Mouse (Mus musculus): Measurements from ENCODE around the gene Stx11. TPM values are rescaled to one million over a fixed set of nuclear protein-coding genes. Genes with fewer than 3 reads are reported as not detected.
"Not testable (repeated sequence)": the region's sequence is repeated elsewhere in the genome, so short reads cannot be mapped to it uniquely, and the experiment has no call there.

The Stx11 gene
- polyA plus RNA-seq, 1 experiment, result 14.6 TPM

GRCm38 (mm10) chr10:12962238-12962637, 1.9 kb downstream of the Stx11 start:
- DNase-seq (ENCODE audit: low read depth in 1 of 2, low spot score in 2 of 2), result no peak
- Histone ChIP-seq H3K27ac (ENCODE audit: insufficient read depth, low read length) (no peak overlapping the region), H3K27me3 (ENCODE audit: control insufficient read depth, insufficient read depth, low read length) (no peaks in the 10 kb centered on the region), H3K4me1 (ENCODE audit: control insufficient read depth, insufficient read depth, insufficient read length) (0 out of 2 replicates have a peak, but pooled peaks cover 2% of the 10 kb centered on the region), H3K4me3 (ENCODE audit: extremely low read depth, insufficient read depth, insufficient read length) (no peak overlapping the region), H3K36me3 (ENCODE audit: control insufficient read depth, insufficient read depth, low read length) (no peaks in the 10 kb centered on the region)
- TF ChIP-seq CTCF (IDR thresholded peaks at IDR 0.05; ENCODE audit: extremely low read depth, insufficient read depth, insufficient read length, insufficient replicate concordance), result no peak
- no peak for TF ChIP-seq POLR2A (IDR thresholded peaks at IDR 0.05; ENCODE audit: low read depth, low read length)

GRCm38 (mm10) chr10:12961546-12961945, 2.6 kb downstream of the Stx11 start:
- Histone ChIP-seq H3K27ac (ENCODE audit: insufficient read depth, low read length) (no peak overlapping the region), H3K4me3 (ENCODE audit: extremely low read depth, insufficient read depth, insufficient read length) (no peak overlapping the region), H3K4me1 (ENCODE audit: control insufficient read depth, insufficient read depth, insufficient read length) (0 out of 2 replicates have a peak, but pooled peaks cover 2% of the 10 kb centered on the region), H3K36me3 (ENCODE audit: control insufficient read depth, insufficient read depth, low read length) (no peaks in the 10 kb centered on the region), H3K27me3 (ENCODE audit: control insufficient read depth, insufficient read depth, low read length) (no peaks in the 10 kb centered on the region)
- TF ChIP-seq POLR2A (IDR thresholded peaks at IDR 0.05; ENCODE audit: low read depth, low read length) (no peak), CTCF (IDR thresholded peaks at IDR 0.05; ENCODE audit: extremely low read depth, insufficient read depth, insufficient read length, insufficient replicate concordance) (no peak)
- no peak for DNase-seq (ENCODE audit: low read depth in 1 of 2, low spot score in 2 of 2)
- WGBS, result 76% methylated on average over 8 of the region's 8 CpGs

GRCm38 (mm10) chr10:12957271-12957670, 6.8 kb downstream of the Stx11 start:
- 49% methylated on average over 4 of the region's 4 CpGs for WGBS
- no peak for TF ChIP-seq CTCF (IDR thresholded peaks at IDR 0.05; ENCODE audit: extremely low read depth, insufficient read depth, insufficient read length, insufficient replicate concordance)
- no peak for TF ChIP-seq POLR2A (IDR thresholded peaks at IDR 0.05; ENCODE audit: low read depth, low read length)

GRCm38 (mm10) chr10:12955831-12956230, 8.3 kb downstream of the Stx11 start:
- no peak for DNase-seq (ENCODE audit: low read depth in 1 of 2, low spot score in 2 of 2)
- Histone ChIP-seq H3K4me3 (ENCODE audit: extremely low read depth, insufficient read depth, insufficient read length) (no peak overlapping the region), H3K27ac (ENCODE audit: insufficient read depth, low read length) (no peak overlapping the region), H3K27me3 (ENCODE audit: control insufficient read depth, insufficient read depth, low read length) (no peaks in the 10 kb centered on the region), H3K36me3 (ENCODE audit: control insufficient read depth, insufficient read depth, low read length) (no peaks in the 10 kb centered on the region), H3K4me1 (ENCODE audit: control insufficient read depth, insufficient read depth, insufficient read length) (0 out of 2 replicates have a peak, but pooled peaks cover 2% of the 10 kb centered on the region)
- TF ChIP-seq CTCF (IDR thresholded peaks at IDR 0.05; ENCODE audit: extremely low read depth, insufficient read depth, insufficient read length, insufficient replicate concordance) (no peak), POLR2A (IDR thresholded peaks at IDR 0.05; ENCODE audit: low read depth, low read length) (no peak)
- 27% methylated on average over 1 of the region's 1 CpGs for WGBS

More at GRCm38 (mm10) chr10:12957271-12957670, 6.8 kb downstream of the Stx11 start:
- H3K4me3 ChIP-seq (ENCODE audit: extremely low read depth, insufficient read depth, insufficient read length), result no peak overlapping the region
- H3K27me3 ChIP-seq (ENCODE audit: control insufficient read depth, insufficient read depth, low read length), result no peaks in the 10 kb centered on the region
- no peak overlapping the region for H3K27ac ChIP-seq (ENCODE audit: insufficient read depth, low read length)
- no peak for DNase-seq (ENCODE audit: low read depth in 1 of 2, low spot score in 2 of 2)
- H3K4me1 ChIP-seq (ENCODE audit: control insufficient read depth, insufficient read depth, insufficient read length), result 0 out of 2 replicates have a peak, but pooled peaks cover 2% of the 10 kb centered on the region
- no peaks in the 10 kb centered on the region for H3K36me3 ChIP-seq (ENCODE audit: control insufficient read depth, insufficient read depth, low read length)

GRCm38 (mm10) chr10:12951358-12951757, 12.7 kb downstream of the Stx11 start:
- H3K4me3 ChIP-seq (ENCODE audit: extremely low read depth, insufficient read depth, insufficient read length); H3K36me3 ChIP-seq (ENCODE audit: control insufficient read depth, insufficient read depth, low read length); DNase-seq (ENCODE audit: low read depth in 1 of 2, low spot score in 2 of 2); H3K27me3 ChIP-seq (ENCODE audit: control insufficient read depth, insufficient read depth, low read length); H3K4me1 ChIP-seq (ENCODE audit: control insufficient read depth, insufficient read depth, insufficient read length); H3K27ac ChIP-seq (ENCODE audit: insufficient read depth, low read length): not testable (repeated sequence)
- 60% methylated on average over 4 of the region's 4 CpGs for WGBS

GRCm38 (mm10) chr10:12949299-12949698, 14.8 kb downstream of the Stx11 start:
- Histone ChIP-seq H3K27ac (ENCODE audit: insufficient read depth, low read length) (no peak overlapping the region), H3K27me3 (ENCODE audit: control insufficient read depth, insufficient read depth, low read length) (no peaks in the 10 kb centered on the region), H3K4me1 (ENCODE audit: control insufficient read depth, insufficient read depth, insufficient read length) (no peaks in the 10 kb centered on the region), H3K4me3 (ENCODE audit: extremely low read depth, insufficient read depth, insufficient read length) (no peak overlapping the region), H3K36me3 (ENCODE audit: control insufficient read depth, insufficient read depth, low read length) (no peaks in the 10 kb centered on the region)
- WGBS, result 71% methylated on average over 7 of the region's 7 CpGs
- no peak for DNase-seq (ENCODE audit: low read depth in 1 of 2, low spot score in 2 of 2)
- TF ChIP-seq CTCF (IDR thresholded peaks at IDR 0.05; ENCODE audit: extremely low read depth, insufficient read depth, insufficient read length, insufficient replicate concordance) (no peak), POLR2A (IDR thresholded peaks at IDR 0.05; ENCODE audit: low read depth, low read length) (no peak)

- Histone ChIP-seq H3K4me3 (ENCODE audit: extremely low read depth, insufficient read depth, insufficient read length) (no peak overlapping the region), H3K27ac (ENCODE audit: insufficient read depth, low read length) (no peak overlapping the region), H3K4me1 (ENCODE audit: control insufficient read depth, insufficient read depth, insufficient read length) (no peaks in the 10 kb centered on the region), H3K27me3 (ENCODE audit: control insufficient read depth, insufficient read depth, low read length) (no peaks in the 10 kb centered on the region), H3K36me3 (ENCODE audit: control insufficient read depth, insufficient read depth, low read length) (no peaks in the 10 kb centered on the region)
- WGBS, result 88% methylated on average over 3 of the region's 3 CpGs
- no peak for DNase-seq (ENCODE audit: low read depth in 1 of 2, low spot score in 2 of 2)
- TF ChIP-seq POLR2A (IDR thresholded peaks at IDR 0.05; ENCODE audit: low read depth, low read length) (no peak), CTCF (IDR thresholded peaks at IDR 0.05; ENCODE audit: extremely low read depth, insufficient read depth, insufficient read length, insufficient replicate concordance) (no peak)
Measured at GRCm38 (mm10) chr10:12947606-12948005, 16.5 kb downstream of the Stx11 start.

All from spleen, adult 2 months (tissue).